Mouse (Mus musculus) forebrain, embryonic 12.5 days (tissue): ENCODE measurements around the gene Plxdc1. TPM values are rescaled to one million over a fixed set of nuclear protein-coding genes. Genes with fewer than 3 reads are reported as not detected.

ENCODE experiments used
- ATAC-seq: fragments of 200-750 bp; cut with Nextera tagmentation; 2 replicates; pipeline ENCODE4 v1.8.0; 2017; ENCODE audit warnings: moderate TSS enrichment; ENCODE audit not compliant: low FRiP score
- H3K27ac ChIP-seq: fragments of 300-500 bp; sonication (generic); 2 replicates; pipeline ENCODE4 v1.5.1; 2016; ENCODE audit warnings: mild to moderate bottlenecking
- H3K27me3 ChIP-seq: fragments of 300-500 bp; sonication (generic); 2 replicates; pipeline ENCODE4 v1.6.1; 2016; ENCODE audit warnings: mild to moderate bottlenecking
- H3K36me3 ChIP-seq: fragments of 300-500 bp; sonication (generic); replicated peaks from 2 replicates; pipeline ENCODE4 v1.6.1; 2016; ENCODE audit warnings: mild to moderate bottlenecking
- H3K4me1 ChIP-seq: fragments of 300-500 bp; sonication (generic); 2 replicates; pipeline ENCODE4 v1.6.1; 2016
- H3K4me2 ChIP-seq: fragments of 300-500 bp; sonication (generic); 2 replicates; pipeline ENCODE4 v1.6.1; 2016; ENCODE audit warnings: mild to moderate bottlenecking, moderate library complexity
- H3K4me3 ChIP-seq: fragments of 300-500 bp; sonication (generic); replicated peaks from 2 replicates; pipeline ENCODE4 v1.5.1; 2016; ENCODE audit warnings: mild to moderate bottlenecking
- H3K9ac ChIP-seq: fragments of 300-500 bp; sonication (generic); 2 replicates; pipeline ENCODE4 v1.6.1; 2016; ENCODE audit warnings: mild to moderate bottlenecking
- H3K9me3 ChIP-seq: fragments of 300-500 bp; sonication (generic); 2 replicates; pipeline ENCODE4 v1.6.1; 2016
- WGBS: fragments of 180-500 bp; shearing (Covaris S2); methylation state at CpG from one replicate; pipeline ENCODE4 v1.1.7; 2016; 5-methylcytosine and 5-hydroxymethylcytosine counted together
- polyA plus RNA-seq: library from polyadenylated mRNA; unstranded; fragments of >200 nt; fragmentation: Nextera tagmentation; extraction: Ambion mirVana; gene quantifications from 2 replicates; pipeline ENCODE4 v1.2.1, GENCODE M21; 2016

The Plxdc1 gene
- polyA plus RNA-seq, 1 experiment from 2014 or later: 0.22 TPM

GRCm38 (mm10) chr11:97980531-97980966, 5.7 kb downstream of the Plxdc1 start:
- Histone ChIP-seq H3K4me2 (no peak overlapping the region), H3K9ac (no peak overlapping the region), H3K4me1 (no peaks in the 10 kb centered on the region), H3K36me3 (no peaks in the 10 kb centered on the region), H3K27me3 (peaks cover 24% of the 10 kb centered on the region), H3K9me3 (no peaks in the 10 kb centered on the region), H3K4me3 (no peak overlapping the region), H3K27ac (no peak overlapping the region)
- no peak for ATAC-seq
- 73% methylated on average over 9 of the region's 9 CpGs for WGBS

GRCm38 (mm10) chr11:97979824-97980495, 6.3 kb downstream of the Plxdc1 start:
- Histone ChIP-seq H3K4me3 (no peak overlapping the region), H3K27ac (no peak overlapping the region), H3K9ac (no peak overlapping the region), H3K36me3 (no peaks in the 10 kb centered on the region), H3K27me3 (peaks cover 18% of the 10 kb centered on the region), H3K9me3 (no peaks in the 10 kb centered on the region), H3K4me1 (no peaks in the 10 kb centered on the region), H3K4me2 (no peak overlapping the region)
- WGBS: 73% methylated on average over 10 of the region's 10 CpGs
- no peak for ATAC-seq

GRCm38 (mm10) chr11:97978392-97978791, 7.9 kb downstream of the Plxdc1 start:
- H3K9me3 ChIP-seq: no peaks in the 10 kb centered on the region
- H3K27ac ChIP-seq: no peak overlapping the region
- WGBS: 90% methylated on average over 13 of the region's 13 CpGs
- 0 out of 2 replicates have a peak, but pooled peaks cover 3% of the 10 kb centered on the region for H3K27me3 ChIP-seq
- no peaks in the 10 kb centered on the region for H3K4me1 ChIP-seq
- no peak for ATAC-seq
- no peak overlapping the region for H3K4me3 ChIP-seq
- no peak overlapping the region for H3K4me2 ChIP-seq
- H3K9ac ChIP-seq: no peak overlapping the region
- H3K36me3 ChIP-seq: no peaks in the 10 kb centered on the region

- Histone ChIP-seq H3K9me3 (no peaks in the 10 kb centered on the region), H3K27ac (no peak overlapping the region), H3K4me1 (no peaks in the 10 kb centered on the region), H3K4me3 (no peak overlapping the region), H3K4me2 (no peak overlapping the region), H3K9ac (no peak overlapping the region), H3K36me3 (no peaks in the 10 kb centered on the region), H3K27me3 (no peaks in the 10 kb centered on the region)
- ATAC-seq: no peak
- WGBS: 80% methylated on average over 5 of the region's 5 CpGs
Measured at GRCm38 (mm10) chr11:97977797-97978196, 8.4 kb downstream of the Plxdc1 start.

GRCm38 (mm10) chr11:97974746-97975145, 11.5 kb downstream of the Plxdc1 start:
- H3K9me3 ChIP-seq: no peaks in the 10 kb centered on the region
- no peaks in the 10 kb centered on the region for H3K27me3 ChIP-seq
- no peaks in the 10 kb centered on the region for H3K4me1 ChIP-seq
- WGBS: 87% methylated on average over 5 of the region's 5 CpGs
- no peak for ATAC-seq
- H3K4me3 ChIP-seq: no peak overlapping the region
- H3K36me3 ChIP-seq: no peaks in the 10 kb centered on the region
- H3K27ac ChIP-seq: no peak overlapping the region
- H3K4me2 ChIP-seq: no peak overlapping the region
- no peak overlapping the region for H3K9ac ChIP-seq

- no peaks in the 10 kb centered on the region for H3K9me3 ChIP-seq
- no peak overlapping the region for H3K27ac ChIP-seq
- no peak overlapping the region for H3K4me3 ChIP-seq
- no peak for ATAC-seq
- H3K36me3 ChIP-seq: no peaks in the 10 kb centered on the region
- WGBS: 91% methylated on average over 5 of the region's 5 CpGs
- H3K9ac ChIP-seq: no peak overlapping the region
- no peaks in the 10 kb centered on the region for H3K4me1 ChIP-seq
- H3K27me3 ChIP-seq: peaks cover 4% of the 10 kb centered on the region; the same call in 1 of the 2 replicates
- no peak overlapping the region for H3K4me2 ChIP-seq
Measured at GRCm38 (mm10) chr11:97974141-97974540, 12.1 kb downstream of the Plxdc1 start.

- no peak overlapping the region for H3K4me2 ChIP-seq
- peaks cover 4% of the 10 kb centered on the region; the same call in 1 of the 2 replicates for H3K27me3 ChIP-seq
- H3K4me1 ChIP-seq: no peaks in the 10 kb centered on the region
- 68% methylated on average over 2 of the region's 2 CpGs for WGBS
- no peak overlapping the region for H3K4me3 ChIP-seq
- H3K27ac ChIP-seq: no peak overlapping the region
- H3K9me3 ChIP-seq: no peaks in the 10 kb centered on the region
- H3K9ac ChIP-seq: no peak overlapping the region
- H3K36me3 ChIP-seq: no peaks in the 10 kb centered on the region
- no peak for ATAC-seq
Measured at GRCm38 (mm10) chr11:97972434-97972833, 13.8 kb downstream of the Plxdc1 start.

- no peak for ATAC-seq
Measured at GRCm38 (mm10) chr11:97971232-97971631, 15.0 kb downstream of the Plxdc1 start.

GRCm38 (mm10) chr11:97970771-97971170, 15.5 kb downstream of the Plxdc1 start:
- Histone ChIP-seq H3K27ac (no peak overlapping the region), H3K27me3 (peaks cover 4% of the 10 kb centered on the region; the same call in 1 of the 2 replicates), H3K4me1 (peaks cover 9% of the 10 kb centered on the region; the same call in 1 of the 2 replicates), H3K9ac (no peak overlapping the region), H3K4me3 (no peak overlapping the region), H3K9me3 (no peaks in the 10 kb centered on the region), H3K36me3 (no peaks in the 10 kb centered on the region), H3K4me2 (no peak overlapping the region)
- 92% methylated on average over 7 of the region's 7 CpGs for WGBS
- no peak for ATAC-seq

More at GRCm38 (mm10) chr11:97971232-97971631, 15.0 kb downstream of the Plxdc1 start:
- Histone ChIP-seq H3K27ac (no peak overlapping the region), H3K4me2 (no peak overlapping the region), H3K27me3 (peaks cover 4% of the 10 kb centered on the region; the same call in 1 of the 2 replicates), H3K9me3 (no peaks in the 10 kb centered on the region), H3K36me3 (no peaks in the 10 kb centered on the region), H3K9ac (no peak overlapping the region), H3K4me3 (no peak overlapping the region), H3K4me1 (peaks cover 9% of the 10 kb centered on the region; the same call in 1 of the 2 replicates)
- WGBS: 49% methylated on average over 7 of the region's 7 CpGs

GRCm38 (mm10) chr11:97968385-97968784, 17.9 kb downstream of the Plxdc1 start:
- Histone ChIP-seq H3K27me3 (peaks cover 4% of the 10 kb centered on the region; the same call in 1 of the 2 replicates), H3K27ac (no peak overlapping the region), H3K4me2 (no peak overlapping the region), H3K4me3 (no peak overlapping the region), H3K9ac (no peak overlapping the region), H3K9me3 (no peaks in the 10 kb centered on the region), H3K4me1 (peaks cover 9% of the 10 kb centered on the region; the same call in 1 of the 2 replicates), H3K36me3 (no peaks in the 10 kb centered on the region)
- 83% methylated on average over 5 of the region's 5 CpGs for WGBS
- ATAC-seq: no peak

GRCm38 (mm10) chr11:97967114-97967513, 19.1 kb downstream of the Plxdc1 start:
- Histone ChIP-seq H3K4me1 (peaks cover 9% of the 10 kb centered on the region; the same call in 1 of the 2 replicates), H3K36me3 (no peaks in the 10 kb centered on the region), H3K27me3 (peaks cover 4% of the 10 kb centered on the region; the same call in 1 of the 2 replicates), H3K27ac (peak overlapping the region; percentile 11; the same call in 1 of the 2 replicates), H3K4me3 (no peak overlapping the region), H3K9ac (no peak overlapping the region), H3K9me3 (no peaks in the 10 kb centered on the region), H3K4me2 (no peak overlapping the region)
- no peak for ATAC-seq
- WGBS: 47% methylated on average over 2 of the region's 2 CpGs

GRCm38 (mm10) chr11:97960907-97961306, 25.3 kb downstream of the Plxdc1 start:
- ATAC-seq: no peak

GRCm38 (mm10) chr11:97959300-97959680, 27.0 kb downstream of the Plxdc1 start:
- Histone ChIP-seq H3K4me3 (no peak overlapping the region), H3K4me2 (no peak overlapping the region), H3K27me3 (no peaks in the 10 kb centered on the region), H3K36me3 (no peaks in the 10 kb centered on the region), H3K9me3 (no peaks in the 10 kb centered on the region), H3K9ac (no peak overlapping the region), H3K27ac (no peak overlapping the region), H3K4me1 (peaks cover 18% of the 10 kb centered on the region)
- no peak for ATAC-seq
- 51% methylated on average over 5 of the region's 5 CpGs for WGBS

More at GRCm38 (mm10) chr11:97960907-97961306, 25.3 kb downstream of the Plxdc1 start:
- no peak overlapping the region for H3K4me2 ChIP-seq
- H3K4me3 ChIP-seq: no peak overlapping the region
- no peaks in the 10 kb centered on the region for H3K9me3 ChIP-seq
- WGBS: 93% methylated on average over 1 of the region's 1 CpGs
- H3K9ac ChIP-seq: no peak overlapping the region
- no peak overlapping the region for H3K27ac ChIP-seq
- peaks cover 10% of the 10 kb centered on the region for H3K4me1 ChIP-seq
- no peaks in the 10 kb centered on the region for H3K36me3 ChIP-seq
- H3K27me3 ChIP-seq: no peaks in the 10 kb centered on the region
